20 mouse cellular contexts compared by ENCODE assay signal in the genomic region with DNA sequence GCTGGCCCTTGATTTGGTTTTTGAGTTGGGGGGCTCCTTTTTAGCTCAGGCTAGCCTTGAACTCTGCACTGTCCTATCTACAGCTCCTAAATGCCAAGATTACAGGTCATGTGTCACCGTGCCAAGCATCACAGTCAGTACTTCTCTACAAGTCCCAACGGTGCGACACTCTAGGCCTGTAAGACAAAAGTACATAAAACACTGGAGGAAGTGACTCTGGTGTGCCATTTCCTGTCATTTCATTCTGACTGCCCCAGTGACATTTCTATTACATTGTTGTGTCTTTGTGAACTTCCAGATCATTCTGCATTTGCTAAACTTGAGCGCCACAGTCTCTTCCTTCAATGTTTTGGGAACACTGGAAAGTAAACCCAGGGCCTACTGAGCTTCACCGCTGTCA. TPM values are rescaled to one million over a fixed set of nuclear protein-coding genes. Genes with fewer than 3 reads are reported as not detected.
DNase-seq lines count a peak whose midpoint lies in the region; TF ChIP-seq lines count a peak whose summit lies in the region.
"Had no signal": no experiment of that assay in that cellular context is flagged by ENCODE, and none has a peak within 500 bp of the region (broad histone marks: within the 10 kb centered on the region; RNA-seq: fewer than 3 reads in every experiment).

No protein-coding gene starts in this region.

- H3K4me3 ChIP-seq in gastrocnemius, adult 2 months: no peak overlapping the region; the same call in 1 of the 2 replicates
- no peak overlapping the region for H3K4me3 ChIP-seq in spleen, adult 2 months (ENCODE audit: extremely low read depth, insufficient read depth, insufficient read length)
- no peak overlapping the region for H3K4me3 ChIP-seq in macrophage (ENCODE audit: inconsistent target)
- H3K4me3 ChIP-seq: forebrain, embryonic 12.5 days; heart, embryonic 12.5 days; layer of hippocampus, adult 2 months; liver, embryonic 12.5 days; lung, embryonic 15.5 days; neural tube, embryonic 12.5 days had no signal

- H3K27me3 ChIP-seq in spleen, adult 2 months (ENCODE audit: control insufficient read depth, insufficient read depth, low read length): no peaks in the 10 kb centered on the region

- TF ChIP-seq POLR2A in spleen, adult 2 months (IDR thresholded peaks at IDR 0.05; ENCODE audit: low read depth, low read length): no peak

- no peaks in the 10 kb centered on the region for H3K36me3 ChIP-seq in spleen, adult 2 months (ENCODE audit: control insufficient read depth, insufficient read depth, low read length)
- 0 out of 2 replicates have a peak, but pooled peaks cover 4% of the 10 kb centered on the region for H3K36me3 ChIP-seq in macrophage (ENCODE audit: inconsistent target)
- H3K36me3 ChIP-seq: forebrain, embryonic 12.5 days; heart, embryonic 12.5 days; liver, embryonic 12.5 days; lung, embryonic 15.5 days; neural tube, embryonic 12.5 days had no signal

- peaks cover 91% of the 10 kb centered on the region for H3K79me2 ChIP-seq in macrophage (ENCODE audit: inconsistent target)

- intact Hi-C loops in gastrocnemius, adult 2 months (cut with DNase I): loop anchor here (5.0 kb wide), 3 partner anchors 38 to 118 kb away; no protein-coding TSS in a partner anchor
- intact Hi-C loops in gastrocnemius, postnatal 36 days (cut with DNase I): loop anchor here (5.0 kb wide), 1 partner anchor 118 kb away; no protein-coding TSS in a partner anchor

- peaks cover 49% of the 10 kb centered on the region for H3K4me1 ChIP-seq in spleen, adult 2 months (ENCODE audit: control insufficient read depth, insufficient read depth, insufficient read length)

- 38% methylated on average over 5 of the region's 5 CpGs for WGBS in spleen, adult 2 months
- 47% methylated on average over 5 of the region's 5 CpGs for WGBS in macrophage (ENCODE audit: missing documents)

- peak; percentile 12 for DNase-seq in gastrocnemius, adult 2 months
- no peak for DNase-seq in gastrocnemius, postnatal 36 days
- DNase-seq in spleen, adult 2 months (ENCODE audit: low read depth in 1 of 2, low spot score in 2 of 2): peak in 1 of 2 experiments; percentile 45
- no peak for DNase-seq in spleen, adult 18-20 months
- peak; percentile 32 to 40 for DNase-seq in thymus, postnatal 36 days
- DNase-seq in right cerebral cortex, postnatal 10 days (ENCODE audit: low spot score in 2 of 2): no peak
- DNase-seq in Muller cell, postnatal 12 days (ENCODE audit: inconsistent ontology term): no peak
- DNase-seq: cerebellum, adult 11 months; cerebellum, postnatal 14 days; embryo, embryonic 11 days; gastrocnemius, postnatal 25 days; heart, postnatal 4 days; right cerebral cortex, postnatal 25 days had no signal

- no peak for TF ChIP-seq CTCF in gastrocnemius, adult 2 months (IDR thresholded peaks at IDR 0.05)
- TF ChIP-seq CTCF in spleen, adult 2 months (IDR thresholded peaks at IDR 0.05; ENCODE audit: extremely low read depth, insufficient read depth, insufficient read length, insufficient replicate concordance): no peak

- peak overlapping the region; percentile 9; the same call in 1 of the 2 replicates for H3K27ac ChIP-seq in gastrocnemius, adult 2 months
- peak overlapping the region; percentile 86 for H3K27ac ChIP-seq in spleen, adult 2 months (ENCODE audit: insufficient read depth, low read length)
- peak overlapping the region; percentile 27 for H3K27ac ChIP-seq in macrophage
- H3K27ac ChIP-seq: forebrain, embryonic 12.5 days; layer of hippocampus, adult 2 months; liver, embryonic 12.5 days; lung, embryonic 15.5 days; neural tube, embryonic 12.5 days had no signal

RNA-seq across cellular contexts. Expression of a gene that starts 4.9 kb away (rescaled TPM):
- 10 to 100 TPM; 11.4 to 16.9 TPM for total RNA-seq in gastrocnemius, adult 2 months (2021)
- total RNA-seq in gastrocnemius, postnatal 36 days (2021): 10 to 100 TPM; 22.0 to 22.8 TPM
- polyA plus RNA-seq in spleen, adult 2 months (2012; rRNA removed): 67.4 and 101 TPM in 2 replicates
- 100 to 1,000 TPM; 102 to 341 (median 172) TPM for total RNA-seq in macrophage (2018; cell fraction: chromatin; rRNA removed)
- total RNA-seq in macrophage (2018; cell fraction: cytosol; rRNA removed): 100 to 1,000 TPM in 2 of 26 experiments, 10 to 100 TPM in 24; 60.3 to 108 (median 79.2) TPM
- 100 to 1,000 TPM in 23 of 26 experiments, 10 to 100 TPM in 3; 85.1 to 476 (median 159) TPM for total RNA-seq in macrophage (2018; cell fraction: nucleus; rRNA removed)
- polyA plus RNA-seq in macrophage (2018): 50.8 to 80.6 TPM (median 73.2 TPM) in 3 replicates

Comparison
In these comparisons a context has a peak if more than half of its experiments do, and no peak if none do; other contexts are left out.
1. DNase-seq: peak in gastrocnemius, adult 2 months (single experiment) and thymus, postnatal 36 days (2 of 2); none in gastrocnemius, postnatal 36 days (0 of 2), spleen, adult 18-20 months (0 of 2), right cerebral cortex, postnatal 10 days (0 of 2) and Muller cell, postnatal 12 days (single experiment).
2. H3K27ac ChIP-seq: peak in every context shown above with its lines; median percentile 86 in spleen, adult 2 months; 27 in macrophage; 9 in gastrocnemius, adult 2 months.